Mouse (Mus musculus): ENCODE data around the gene Ak3. TPM values are rescaled to one million over a fixed set of nuclear protein-coding genes. Genes with fewer than 3 reads are reported as not detected.
A peak's percentile ranks its signal among the peaks of the same experiment; 100 is the strongest.

Gene Ak3
- polyA plus RNA-seq, 1 experiment from 2014 or later: 79.3 TPM

- H3K36me3 ChIP-seq (ENCODE audit: insufficient read depth, low read length): peaks cover 9% of the 10 kb centered on the region; the same call in 1 of the 2 replicates
- no peaks in the 10 kb centered on the region for H3K27me3 ChIP-seq (replicated peaks; ENCODE audit: insufficient read depth, low read length)
- no peak overlapping the region for H3K4me3 ChIP-seq (ENCODE audit: low read depth, low read length)
- H3K9me3 ChIP-seq (ENCODE audit: low read length): no peaks in the 10 kb centered on the region; the same call in 1 of the 2 replicates
- no peak overlapping the region for H3K4me2 ChIP-seq (replicated peaks; ENCODE audit: low read depth, low read length)
- ATAC-seq (no peak), DNase-seq (ENCODE audit: low spot score) (peak; percentile 18)
- WGBS: 67% methylated on average over 7 of the region's 7 CpGs
- TF ChIP-seq EP300 (IDR thresholded peaks at IDR 0.05): no peak
- no peak for TF ChIP-seq CTCF (IDR thresholded peaks at IDR 0.05)
- no peak overlapping the region for H3K27ac ChIP-seq (ENCODE audit: low read length)
- no peak overlapping the region for H3K9ac ChIP-seq (replicated peaks; ENCODE audit: low read depth)
- no peaks in the 10 kb centered on the region for H3K4me1 ChIP-seq (ENCODE audit: insufficient read depth, low read depth, low read length)
Observed at GRCm38 (mm10) chr19:28994870-28995269, 52.9 kb downstream of the Ak3 start.

- Histone ChIP-seq H3K4me3 (ENCODE audit: low read depth, low read length) (no peak overlapping the region; the same call in 1 of the 2 replicates), H3K9me3 (ENCODE audit: low read length) (no peaks in the 10 kb centered on the region; the same call in 1 of the 2 replicates), H3K36me3 (ENCODE audit: insufficient read depth, low read length) (peaks cover 5% of the 10 kb centered on the region; the same call in 1 of the 2 replicates), H3K27ac (ENCODE audit: low read length) (no peak overlapping the region), H3K9ac (replicated peaks; ENCODE audit: low read depth) (no peak overlapping the region), H3K4me1 (ENCODE audit: insufficient read depth, low read depth, low read length) (no peaks in the 10 kb centered on the region), H3K4me2 (replicated peaks; ENCODE audit: low read depth, low read length) (peak overlapping the region; percentile 63), H3K27me3 (replicated peaks; ENCODE audit: insufficient read depth, low read length) (no peaks in the 10 kb centered on the region)
- WGBS: 68% methylated on average over 5 of the region's 5 CpGs
- no peak for TF ChIP-seq EP300 (IDR thresholded peaks at IDR 0.05)
- no peak for TF ChIP-seq CTCF (IDR thresholded peaks at IDR 0.05)
- no peak for ATAC-seq
- DNase-seq (ENCODE audit: low spot score): no peak
Observed at GRCm38 (mm10) chr19:28991391-28991790, 56.4 kb downstream of the Ak3 start.

- Histone ChIP-seq H3K4me1 (ENCODE audit: insufficient read depth, low read depth, low read length) (no peaks in the 10 kb centered on the region), H3K4me2 (replicated peaks; ENCODE audit: low read depth, low read length) (peak overlapping the region; percentile 63), H3K9me3 (ENCODE audit: low read length) (no peaks in the 10 kb centered on the region; the same call in 1 of the 2 replicates), H3K9ac (replicated peaks; ENCODE audit: low read depth) (peak overlapping the region; percentile 84), H3K27ac (ENCODE audit: low read length) (peak overlapping the region; percentile 96), H3K4me3 (ENCODE audit: low read depth, low read length) (peak overlapping the region; percentile 84), H3K27me3 (replicated peaks; ENCODE audit: insufficient read depth, low read length) (no peaks in the 10 kb centered on the region), H3K36me3 (ENCODE audit: insufficient read depth, low read length) (peaks cover 5% of the 10 kb centered on the region; the same call in 1 of the 2 replicates)
- DNase-seq (ENCODE audit: low spot score): peak; percentile 61
- TF ChIP-seq CTCF (IDR thresholded peaks at IDR 0.05) (no peak), EP300 (IDR thresholded peaks at IDR 0.05) (no peak)
- WGBS: 2% methylated on average over 34 of the region's 41 CpGs
- ATAC-seq: peak; percentile 53
Observed at GRCm38 (mm10) chr19:28990590-28991221, 57.1 kb downstream of the Ak3 start.

- ATAC-seq (peak; percentile 99), DNase-seq (ENCODE audit: low spot score) (peak; percentile 98)
- H3K4me3 ChIP-seq (ENCODE audit: low read depth, low read length): peak within 1 kb of the TSS; percentile 84
- peak within 1 kb of the TSS; percentile 63 for H3K4me2 ChIP-seq (replicated peaks; ENCODE audit: low read depth, low read length)
- no peaks in the 10 kb centered on the region for H3K27me3 ChIP-seq (replicated peaks; ENCODE audit: insufficient read depth, low read length)
- H3K4me1 ChIP-seq (ENCODE audit: insufficient read depth, low read depth, low read length): no peaks in the 10 kb centered on the region
- TF ChIP-seq EP300 (IDR thresholded peaks at IDR 0.05): 0 out of 2 replicates have a peak, but pooled peaks have one; percentile 8
- no peak for TF ChIP-seq CTCF (IDR thresholded peaks at IDR 0.05)
- 1% methylated on average over 36 of the region's 37 CpGs for WGBS
- H3K9me3 ChIP-seq (ENCODE audit: low read length): no peaks in the 10 kb centered on the region; the same call in 1 of the 2 replicates
- H3K9ac ChIP-seq (replicated peaks; ENCODE audit: low read depth): peak within 1 kb of the TSS; percentile 84
- H3K27ac ChIP-seq (ENCODE audit: low read length): peak within 1 kb of the TSS; percentile 96
- H3K36me3 ChIP-seq (ENCODE audit: insufficient read depth, low read length): peaks cover 2% of the 10 kb centered on the region; the same call in 1 of the 2 replicates
Observed at GRCm38 (mm10) chr19:28990194-28990589, 57.6 kb downstream of the Ak3 start, which contains the start of gene Cdc37l1. TSS of gene Cdc37l1 (plus strand) at chr19:28990352.

GRCm38 (mm10) chr19:28989515-28989914 lies 58.2 kb downstream of the Ak3 start:
- no peak for TF ChIP-seq CTCF (IDR thresholded peaks at IDR 0.05)
- no peak for TF ChIP-seq EP300 (IDR thresholded peaks at IDR 0.05)
- H3K4me1 ChIP-seq (ENCODE audit: insufficient read depth, low read depth, low read length): no peaks in the 10 kb centered on the region
- ATAC-seq: no peak
- H3K9ac ChIP-seq (replicated peaks; ENCODE audit: low read depth): peak overlapping the region; percentile 84
- 40% methylated on average over 8 of the region's 8 CpGs for WGBS
- peak overlapping the region; percentile 84 for H3K4me3 ChIP-seq (ENCODE audit: low read depth, low read length)
- H3K9me3 ChIP-seq (ENCODE audit: low read length): no peaks in the 10 kb centered on the region; the same call in 1 of the 2 replicates
- H3K36me3 ChIP-seq (ENCODE audit: insufficient read depth, low read length): no peaks in the 10 kb centered on the region
- H3K27me3 ChIP-seq (replicated peaks; ENCODE audit: insufficient read depth, low read length): no peaks in the 10 kb centered on the region
- peak overlapping the region; percentile 96 for H3K27ac ChIP-seq (ENCODE audit: low read length)
- no peak for DNase-seq (ENCODE audit: low spot score)
- peak overlapping the region; percentile 63 for H3K4me2 ChIP-seq (replicated peaks; ENCODE audit: low read depth, low read length)

- DNase-seq (ENCODE audit: low spot score) (no peak), ATAC-seq (no peak)
- no peak overlapping the region for H3K4me3 ChIP-seq (ENCODE audit: low read depth, low read length)
- TF ChIP-seq EP300 (IDR thresholded peaks at IDR 0.05): no peak
- no peak for TF ChIP-seq CTCF (IDR thresholded peaks at IDR 0.05)
- no peaks in the 10 kb centered on the region for H3K9me3 ChIP-seq (ENCODE audit: low read length)
- no peak overlapping the region for H3K27ac ChIP-seq (ENCODE audit: low read length)
- no peaks in the 10 kb centered on the region for H3K27me3 ChIP-seq (replicated peaks; ENCODE audit: insufficient read depth, low read length)
- no peaks in the 10 kb centered on the region for H3K36me3 ChIP-seq (ENCODE audit: insufficient read depth, low read length)
- no peaks in the 10 kb centered on the region for H3K4me1 ChIP-seq (ENCODE audit: insufficient read depth, low read depth, low read length)
- WGBS: 42% methylated on average over 7 of the region's 7 CpGs
- H3K4me2 ChIP-seq (replicated peaks; ENCODE audit: low read depth, low read length): no peak overlapping the region
- no peak overlapping the region for H3K9ac ChIP-seq (replicated peaks; ENCODE audit: low read depth)
Observed at GRCm38 (mm10) chr19:28982617-28983016, 65.1 kb downstream of the Ak3 start.

Data from lung, postnatal 0 days (tissue).